Mouse (Mus musculus) common myeloid progenitor, adult 5-6 weeks (primary cell): ENCODE measurements around the gene Arsb. TPM values are rescaled to one million over a fixed set of nuclear protein-coding genes. Genes with fewer than 3 reads are reported as not detected.
A peak's percentile ranks its signal among the peaks of the same experiment; 100 is the strongest.

ENCODE experiments used
- ATAC-seq: replicated peaks from 2 replicates; pipeline ENCODE4 v1.8.0; 2016; ENCODE audit warnings: low read depth, mild to moderate bottlenecking, moderate TSS enrichment, inconsistent platforms; ENCODE audit not compliant: poor library complexity, severe bottlenecking
- total RNA-seq: library from RNA; stranded (forward); fragments of 200-1000, 187-1606 nt; gene quantifications from 2 replicates; pipeline ENCODE4 v1.2.3, GENCODE M21; 2017

The Arsb gene
- total RNA-seq, 1 experiment from 2014 or later, result 10.2 TPM

DNA sequence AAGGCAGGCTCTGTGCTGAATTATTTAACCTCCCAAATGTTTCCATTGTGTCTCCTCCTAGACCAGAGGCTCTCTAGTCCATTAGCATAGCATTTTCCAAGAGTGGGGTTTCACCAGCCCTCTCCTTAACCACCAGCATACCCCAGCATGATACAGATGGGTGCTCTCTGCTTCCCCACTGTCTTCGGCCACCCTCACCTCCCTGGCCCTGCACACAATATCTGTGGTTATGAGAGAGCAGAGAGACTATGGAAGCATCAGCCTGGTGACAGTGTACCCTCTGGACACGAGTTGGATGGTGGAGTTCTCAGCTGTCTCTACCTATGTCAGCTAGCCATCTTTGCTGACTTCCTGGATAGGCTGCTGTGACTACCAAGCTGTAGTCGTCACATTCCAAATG is 142.8 kb downstream of the Arsb start:
- ATAC-seq, result no peak

- no peak for ATAC-seq
Observed at GRCm38 (mm10) chr13:93915641-93916570, 144.5 kb downstream of the Arsb start.

DNA sequence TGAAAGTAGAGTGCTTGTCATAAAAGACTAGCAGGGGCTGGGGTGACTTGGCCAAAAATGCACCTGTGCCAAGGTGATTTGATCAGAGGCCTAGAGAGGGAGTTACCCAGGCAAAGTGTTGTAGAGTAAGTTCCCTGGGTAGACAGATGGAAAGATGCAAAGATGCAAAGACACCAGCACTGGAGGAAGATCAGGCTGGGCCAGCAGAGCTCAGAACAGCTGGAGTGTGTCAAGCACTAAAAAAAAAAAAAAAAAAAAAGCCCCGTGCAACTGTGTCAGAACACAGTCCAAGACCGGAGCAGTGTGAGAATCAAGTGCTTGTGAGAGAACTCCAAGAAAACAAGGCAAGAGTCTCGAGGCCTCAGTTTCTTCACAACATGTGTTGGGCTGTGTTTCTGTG is 148.1 kb downstream of the Arsb start:
- no peak for ATAC-seq

- no peak for ATAC-seq
Observed at GRCm38 (mm10) chr13:93920080-93920785, 148.8 kb downstream of the Arsb start.

DNA sequence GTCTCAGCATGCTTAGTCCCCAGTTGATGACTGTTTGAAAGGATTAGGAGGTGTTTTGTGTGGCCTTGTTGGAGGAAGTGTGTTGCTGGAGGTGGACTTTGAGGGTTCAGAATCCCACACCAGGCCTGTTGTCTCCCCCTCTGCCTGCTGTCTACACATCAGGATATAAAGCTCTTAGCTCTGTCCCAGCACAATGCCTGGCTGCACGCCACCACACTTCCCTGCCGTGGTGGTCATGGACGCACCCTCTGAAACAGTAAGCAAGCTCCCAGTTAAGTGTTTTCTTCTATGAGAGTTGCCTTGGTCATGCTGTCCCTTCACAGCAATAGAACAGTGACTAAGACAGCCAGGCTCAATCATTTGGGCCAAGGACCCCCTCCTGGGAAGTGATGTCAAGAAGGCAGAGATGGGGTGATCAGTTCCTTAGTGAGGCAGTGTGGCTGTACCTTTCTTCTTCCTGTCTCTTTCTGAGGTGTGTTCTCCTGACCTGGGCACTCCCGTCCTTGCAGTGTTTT is 149.4 kb downstream of the Arsb start:
- ATAC-seq, result no peak

- no peak for ATAC-seq
Observed at GRCm38 (mm10) chr13:93921831-93922565, 150.6 kb downstream of the Arsb start.

GRCm38 (mm10) chr13:93922566-93922910 is 151.1 kb downstream of the Arsb start:
- ATAC-seq, result peak; percentile 95

- ATAC-seq, result no peak
Observed at GRCm38 (mm10) chr13:93924735-93925432, 153.5 kb downstream of the Arsb start.

GRCm38 (mm10) chr13:93930561-93931340 is 159.3 kb downstream of the Arsb start:
- ATAC-seq, result no peak

DNA sequence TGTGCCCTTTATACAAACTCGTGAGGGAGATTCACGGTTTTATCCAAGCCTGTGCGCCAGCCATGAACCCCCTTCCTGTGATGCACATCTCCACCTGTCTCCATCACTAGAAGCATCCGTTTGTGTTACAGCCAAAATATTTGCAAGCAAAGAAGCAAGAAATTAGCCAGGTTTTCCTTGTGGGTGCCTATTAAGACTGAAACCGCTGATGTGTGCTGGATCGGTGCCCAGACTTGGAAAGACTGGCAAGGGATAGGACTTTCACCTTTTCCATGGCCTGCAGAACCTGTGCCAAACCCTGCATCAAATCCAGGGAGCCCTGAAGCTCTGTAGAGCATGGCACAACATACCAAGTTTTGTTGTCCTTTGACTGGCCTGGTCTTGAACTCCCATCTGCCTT is 165.0 kb downstream of the Arsb start:
- no peak for ATAC-seq

- ATAC-seq, result no peak
Observed at GRCm38 (mm10) chr13:93938118-93938517, 166.7 kb downstream of the Arsb start.

- ATAC-seq, result peak; percentile 93
Observed at GRCm38 (mm10) chr13:93939363-93940127, 168.1 kb downstream of the Arsb start.

GRCm38 (mm10) chr13:93940742-93941531 is 169.5 kb downstream of the Arsb start:
- peak; percentile 43 for ATAC-seq

GRCm38 (mm10) chr13:93950996-93951395 is 179.6 kb downstream of the Arsb start:
- ATAC-seq, result no peak

GRCm38 (mm10) chr13:93951555-93951954 is 180.1 kb downstream of the Arsb start:
- no peak for ATAC-seq

GRCm38 (mm10) chr13:93952466-93952865 is 181.0 kb downstream of the Arsb start:
- no peak for ATAC-seq

DNA sequence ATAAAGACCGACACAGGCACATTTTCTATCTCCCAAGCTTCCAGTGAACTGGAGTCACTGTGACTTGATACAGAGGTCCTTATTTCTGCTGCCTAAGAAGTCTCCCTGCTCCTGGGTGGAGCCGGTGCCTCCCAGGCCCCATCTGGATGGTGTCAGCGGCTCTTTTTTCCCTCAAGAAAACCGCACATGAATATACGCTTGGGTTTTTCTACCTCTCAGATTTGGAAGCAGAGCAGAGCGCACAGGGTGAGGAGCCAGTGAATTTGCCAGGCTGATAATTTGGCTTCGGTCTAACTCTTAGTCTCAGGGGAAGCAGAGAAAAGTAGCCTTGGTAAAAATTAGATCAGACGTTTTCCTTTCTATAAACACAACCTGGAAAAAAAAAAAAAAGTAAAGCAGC is 186.5 kb downstream of the Arsb start:
- ATAC-seq, result no peak

DNA sequence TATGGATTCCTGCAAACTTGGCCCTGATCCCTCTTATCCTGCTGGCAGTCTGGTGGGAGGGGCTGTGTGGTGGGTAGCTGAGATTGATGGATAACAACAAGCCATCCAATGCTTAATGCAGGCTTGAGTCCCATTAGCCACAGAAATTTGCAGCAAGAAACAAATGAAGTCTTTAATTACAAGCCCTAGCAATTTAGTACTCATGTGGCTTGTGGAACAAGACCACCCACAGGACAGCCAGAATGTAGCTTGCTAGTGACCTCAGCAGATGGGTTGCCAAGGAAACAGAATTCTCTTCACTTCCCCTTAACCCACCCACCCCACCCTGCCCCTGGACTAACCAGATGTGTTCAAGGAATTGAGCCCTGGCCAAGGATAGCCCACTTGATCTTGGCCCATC is 194.8 kb downstream of the Arsb start:
- no peak for ATAC-seq
